Mouse (Mus musculus) liver, embryonic 15.5 days (tissue): ENCODE measurements around the gene Magi1. TPM values are rescaled to one million over a fixed set of nuclear protein-coding genes. Genes with fewer than 3 reads are reported as not detected.

Experiments
- ATAC-seq: fragments of 200-750 bp; cut with Nextera tagmentation; 2 replicates; pipeline ENCODE4 v1.8.0; 2017; ENCODE audit warnings: moderate number of reproducible peaks, mild to moderate bottlenecking, moderate library complexity; ENCODE audit not compliant: insufficient read depth
- H3K27ac ChIP-seq: fragments of 300-500 bp; sonication (generic); replicated peaks from 2 replicates; pipeline ENCODE4 v1.5.1; 2015; ENCODE audit warnings: mild to moderate bottlenecking, inconsistent platforms
- H3K27me3 ChIP-seq: fragments of 300-500 bp; sonication (generic); 2 replicates; pipeline ENCODE4 v1.6.1; 2015; ENCODE audit warnings: mild to moderate bottlenecking, inconsistent platforms
- H3K36me3 ChIP-seq: fragments of 300-500 bp; sonication (generic); replicated peaks from 2 replicates; pipeline ENCODE4 v1.6.1; 2015; ENCODE audit warnings: moderate library complexity, mild to moderate bottlenecking, inconsistent platforms
- H3K4me1 ChIP-seq: fragments of 300-500 bp; sonication (generic); replicated peaks from 2 replicates; pipeline ENCODE4 v1.6.1; 2015; ENCODE audit warnings: inconsistent platforms
- H3K4me2 ChIP-seq: fragments of 300-500 bp; sonication (generic); 2 replicates; pipeline ENCODE4 v1.6.1; 2015; ENCODE audit warnings: moderate library complexity, mild to moderate bottlenecking, inconsistent platforms
- H3K4me3 ChIP-seq: fragments of 300-500 bp; sonication (generic); replicated peaks from 2 replicates; pipeline ENCODE4 v1.5.1; 2015; ENCODE audit warnings: mild to moderate bottlenecking, inconsistent platforms
- H3K9ac ChIP-seq: fragments of 300-500 bp; sonication (generic); 2 replicates; pipeline ENCODE4 v1.6.1; 2015; ENCODE audit warnings: moderate library complexity, mild to moderate bottlenecking, inconsistent platforms
- H3K9me3 ChIP-seq: fragments of 300-500 bp; sonication (generic); replicated peaks from 2 replicates; pipeline ENCODE4 v1.6.1; 2016; ENCODE audit warnings: inconsistent platforms
- WGBS: fragments of 180-500 bp; shearing (Covaris S2); methylation state at CpG from one replicate; pipeline ENCODE4 v1.1.7; 2015; ENCODE audit warnings: mixed read lengths; ENCODE audit not compliant: insufficient replicate concordance; 5-methylcytosine and 5-hydroxymethylcytosine counted together
- polyA plus RNA-seq: library from polyadenylated mRNA; unstranded; fragments of >200 nt; fragmentation: Nextera tagmentation; extraction: Ambion mirVana; gene quantifications from 2 replicates; pipeline ENCODE4 v1.2.1, GENCODE M21; 2015

Magi1 gene
- polyA plus RNA-seq, 1 experiment from 2014 or later = 1.1 TPM

GRCm38 (mm10) chr6:93962757-93963336, 320.9 kb downstream of the Magi1 start:
- 61% methylated on average over 5 of the region's 5 CpGs for WGBS
- Histone ChIP-seq H3K4me2 (no peak overlapping the region), H3K9ac (no peak overlapping the region), H3K4me1 (no peaks in the 10 kb centered on the region), H3K4me3 (no peak overlapping the region), H3K27ac (no peak overlapping the region), H3K36me3 (no peaks in the 10 kb centered on the region), H3K9me3 (no peaks in the 10 kb centered on the region), H3K27me3 (no peaks in the 10 kb centered on the region)
- ATAC-seq = no peak

- H3K36me3 ChIP-seq = no peaks in the 10 kb centered on the region
- ATAC-seq = no peak
- H3K4me3 ChIP-seq = no peak overlapping the region
- H3K27me3 ChIP-seq = no peaks in the 10 kb centered on the region
- no peaks in the 10 kb centered on the region for H3K9me3 ChIP-seq
- H3K4me2 ChIP-seq = no peak overlapping the region
- H3K9ac ChIP-seq = no peak overlapping the region
- no peak overlapping the region for H3K27ac ChIP-seq
- H3K4me1 ChIP-seq = no peaks in the 10 kb centered on the region
- WGBS = 32% methylated on average over 1 of the region's 1 CpGs
Measured at GRCm38 (mm10) chr6:93961782-93962181, 321.9 kb downstream of the Magi1 start.

- Histone ChIP-seq H3K4me1 (no peaks in the 10 kb centered on the region), H3K4me3 (no peak overlapping the region), H3K27me3 (no peaks in the 10 kb centered on the region), H3K9ac (no peak overlapping the region), H3K36me3 (no peaks in the 10 kb centered on the region), H3K9me3 (no peaks in the 10 kb centered on the region), H3K4me2 (no peak overlapping the region), H3K27ac (no peak overlapping the region)
- ATAC-seq = no peak
- 49% methylated on average over 2 of the region's 2 CpGs for WGBS
Measured at GRCm38 (mm10) chr6:93957172-93957571, 326.5 kb downstream of the Magi1 start.

- no peaks in the 10 kb centered on the region for H3K36me3 ChIP-seq
- 58% methylated on average over 2 of the region's 2 CpGs for WGBS
- H3K27ac ChIP-seq = no peak overlapping the region
- no peak overlapping the region for H3K9ac ChIP-seq
- no peaks in the 10 kb centered on the region for H3K27me3 ChIP-seq
- H3K9me3 ChIP-seq = no peaks in the 10 kb centered on the region
- H3K4me3 ChIP-seq = no peak overlapping the region
- no peak overlapping the region for H3K4me2 ChIP-seq
- no peak for ATAC-seq
- no peaks in the 10 kb centered on the region; the same call in 1 of the 2 replicates for H3K4me1 ChIP-seq
Measured at GRCm38 (mm10) chr6:93946612-93947011, 337.1 kb downstream of the Magi1 start.

GRCm38 (mm10) chr6:93936359-93936758, 347.4 kb downstream of the Magi1 start:
- H3K4me1 ChIP-seq = no peaks in the 10 kb centered on the region
- ATAC-seq = no peak
- 58% methylated on average over 6 of the region's 6 CpGs for WGBS
- H3K36me3 ChIP-seq = no peaks in the 10 kb centered on the region
- H3K27ac ChIP-seq = no peak overlapping the region
- H3K9ac ChIP-seq = no peak overlapping the region
- no peaks in the 10 kb centered on the region for H3K9me3 ChIP-seq
- H3K27me3 ChIP-seq = no peaks in the 10 kb centered on the region
- H3K4me2 ChIP-seq = no peak overlapping the region
- no peak overlapping the region for H3K4me3 ChIP-seq

- Histone ChIP-seq H3K9ac (no peak overlapping the region), H3K4me1 (no peaks in the 10 kb centered on the region), H3K27ac (no peak overlapping the region), H3K4me3 (no peak overlapping the region), H3K27me3 (no peaks in the 10 kb centered on the region), H3K9me3 (no peaks in the 10 kb centered on the region), H3K36me3 (no peaks in the 10 kb centered on the region), H3K4me2 (no peak overlapping the region)
- WGBS = 54% methylated on average over 4 of the region's 4 CpGs
- no peak for ATAC-seq
Measured at GRCm38 (mm10) chr6:93935793-93936192, 347.9 kb downstream of the Magi1 start.

- Histone ChIP-seq H3K4me3 (no peak overlapping the region), H3K27ac (no peak overlapping the region), H3K9me3 (no peaks in the 10 kb centered on the region), H3K36me3 (no peaks in the 10 kb centered on the region), H3K4me1 (no peaks in the 10 kb centered on the region), H3K27me3 (no peaks in the 10 kb centered on the region), H3K9ac (no peak overlapping the region), H3K4me2 (no peak overlapping the region)
- no peak; the same call in 1 of the 2 replicates for ATAC-seq
- 39% methylated on average over 2 of the region's 2 CpGs for WGBS
Measured at GRCm38 (mm10) chr6:93934700-93935099, 349.0 kb downstream of the Magi1 start.

- Histone ChIP-seq H3K36me3 (no peaks in the 10 kb centered on the region), H3K4me3 (no peak overlapping the region), H3K4me1 (no peaks in the 10 kb centered on the region), H3K9me3 (no peaks in the 10 kb centered on the region), H3K9ac (no peak overlapping the region), H3K27me3 (no peaks in the 10 kb centered on the region), H3K27ac (no peak overlapping the region), H3K4me2 (no peak overlapping the region)
- 62% methylated on average over 2 of the region's 2 CpGs for WGBS
- ATAC-seq = no peak
Measured at GRCm38 (mm10) chr6:93924568-93924967, 359.1 kb downstream of the Magi1 start.

GRCm38 (mm10) chr6:93923972-93924371, 359.7 kb downstream of the Magi1 start:
- no peaks in the 10 kb centered on the region for H3K36me3 ChIP-seq
- 58% methylated on average over 3 of the region's 3 CpGs for whole genome bisulfite sequencing
- H3K9ac ChIP-seq = no peak overlapping the region
- H3K9me3 ChIP-seq = no peaks in the 10 kb centered on the region
- no peak overlapping the region for H3K27ac ChIP-seq
- H3K27me3 ChIP-seq = no peaks in the 10 kb centered on the region
- H3K4me3 ChIP-seq = no peak overlapping the region
- ATAC-seq = no peak
- no peaks in the 10 kb centered on the region for H3K4me1 ChIP-seq
- H3K4me2 ChIP-seq = no peak overlapping the region

- WGBS = 62% methylated on average over 5 of the region's 5 CpGs
- Histone ChIP-seq H3K4me3 (no peak overlapping the region), H3K27ac (no peak overlapping the region), H3K4me2 (no peak overlapping the region), H3K36me3 (no peaks in the 10 kb centered on the region), H3K9ac (no peak overlapping the region), H3K4me1 (no peaks in the 10 kb centered on the region), H3K27me3 (no peaks in the 10 kb centered on the region), H3K9me3 (no peaks in the 10 kb centered on the region)
- no peak for ATAC-seq
Measured at GRCm38 (mm10) chr6:93923351-93923750, 360.4 kb downstream of the Magi1 start.

GRCm38 (mm10) chr6:93922931-93923330, 360.8 kb downstream of the Magi1 start:
- H3K36me3 ChIP-seq = no peaks in the 10 kb centered on the region
- no peak overlapping the region for H3K4me2 ChIP-seq
- no peaks in the 10 kb centered on the region for H3K9me3 ChIP-seq
- no peak overlapping the region for H3K9ac ChIP-seq
- ATAC-seq = no peak
- WGBS = 67% methylated on average over 7 of the region's 7 CpGs
- no peak overlapping the region for H3K4me3 ChIP-seq
- no peak overlapping the region for H3K27ac ChIP-seq
- H3K4me1 ChIP-seq = no peaks in the 10 kb centered on the region
- H3K27me3 ChIP-seq = no peaks in the 10 kb centered on the region

GRCm38 (mm10) chr6:93913226-93913861, 370.4 kb downstream of the Magi1 start:
- ATAC-seq = no peak
- Histone ChIP-seq H3K9ac (no peak overlapping the region), H3K36me3 (no peaks in the 10 kb centered on the region), H3K4me1 (no peaks in the 10 kb centered on the region), H3K4me3 (no peak overlapping the region), H3K27ac (no peak overlapping the region), H3K9me3 (no peaks in the 10 kb centered on the region), H3K27me3 (peaks cover 20% of the 10 kb centered on the region; the same call in 1 of the 2 replicates), H3K4me2 (no peak overlapping the region)
- 8% methylated on average over 22 of the region's 22 CpGs for WGBS
